Mouse (Mus musculus) midbrain, embryonic 15.5 days (tissue): Measurements from ENCODE around the gene Lsamp. TPM values are rescaled to one million over a fixed set of nuclear protein-coding genes. Genes with fewer than 3 reads are reported as not detected.
A peak's percentile ranks its signal among the peaks of the same experiment; 100 is the strongest.
"Not testable (repeated sequence)": the region's sequence is repeated elsewhere in the genome, so short reads cannot be mapped to it uniquely, and the experiment has no call there.

Experiments
- ATAC-seq: fragments of 200-750 bp; cut with Nextera tagmentation; replicated peaks from 2 replicates; pipeline ENCODE4 v1.8.0; 2017; ENCODE audit warnings: moderate TSS enrichment
- H3K27ac ChIP-seq: fragments of 300-500 bp; sonication (generic); 2 replicates; pipeline ENCODE4 v1.5.1; 2015; ENCODE audit warnings: mild to moderate bottlenecking, inconsistent platforms
- H3K27me3 ChIP-seq: fragments of 300-500 bp; sonication (generic); replicated peaks from 2 replicates; pipeline ENCODE4 v1.6.1; 2015; ENCODE audit warnings: inconsistent platforms
- H3K36me3 ChIP-seq: fragments of 300-500 bp; sonication (generic); replicated peaks from 2 replicates; pipeline ENCODE4 v1.6.1; 2015; ENCODE audit warnings: inconsistent platforms
- H3K4me1 ChIP-seq: fragments of 300-500 bp; sonication (generic); 2 replicates; pipeline ENCODE4 v1.6.1; 2015; ENCODE audit warnings: inconsistent platforms
- H3K4me2 ChIP-seq: fragments of 300-500 bp; sonication (generic); 2 replicates; pipeline ENCODE4 v1.6.1; 2015; ENCODE audit warnings: inconsistent platforms, mild to moderate bottlenecking, moderate library complexity
- H3K4me3 ChIP-seq: fragments of 300-500 bp; sonication (generic); 2 replicates; pipeline ENCODE4 v1.5.1; 2015; ENCODE audit warnings: mild to moderate bottlenecking, inconsistent platforms
- H3K9ac ChIP-seq: fragments of 300-500 bp; sonication (generic); 2 replicates; pipeline ENCODE4 v1.6.1; 2015; ENCODE audit warnings: mild to moderate bottlenecking, inconsistent platforms
- H3K9me3 ChIP-seq: fragments of 300-500 bp; sonication (generic); 2 replicates; pipeline ENCODE4 v1.6.1; 2016; ENCODE audit warnings: inconsistent platforms
- WGBS: fragments of 180-500 bp; shearing (Covaris S2); methylation state at CpG from one replicate; pipeline ENCODE4 v1.1.7; 2015; ENCODE audit warnings: mixed read lengths; 5-methylcytosine and 5-hydroxymethylcytosine counted together
- polyA plus RNA-seq: library from polyadenylated mRNA; unstranded; fragments of >200 nt; fragmentation: Nextera tagmentation; extraction: Ambion mirVana; gene quantifications from 2 replicates; pipeline ENCODE4 v1.2.1, GENCODE M21; 2015

Gene Lsamp
- polyA plus RNA-seq, 1 experiment from 2014 or later: 107 TPM

DNA sequence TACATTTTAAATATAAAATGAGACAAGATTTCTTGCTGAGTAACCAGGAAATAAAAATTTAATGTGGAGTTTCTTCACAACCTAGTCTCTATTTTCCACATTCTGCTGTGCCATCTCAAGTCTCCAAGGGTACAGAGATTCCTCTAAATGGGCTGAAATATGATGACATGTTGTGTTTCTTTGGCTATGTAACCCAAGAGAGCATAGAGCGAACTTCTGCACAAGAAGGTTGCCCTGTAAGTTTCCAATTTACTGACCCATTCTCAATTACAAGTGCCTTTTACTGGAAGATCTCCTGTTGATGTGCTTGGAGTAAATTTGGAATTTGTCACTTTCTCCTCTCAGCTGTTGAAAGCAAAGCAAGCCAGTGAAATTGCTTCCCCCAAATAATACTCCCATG lies 571.4 kb downstream of the Lsamp start:
- Histone ChIP-seq H3K4me3 (no peak overlapping the region), H3K9ac (no peak overlapping the region), H3K4me1 (0 out of 2 replicates have a peak, but pooled peaks cover 2% of the 10 kb centered on the region), H3K9me3 (no peaks in the 10 kb centered on the region), H3K27me3 (no peaks in the 10 kb centered on the region), H3K36me3 (no peaks in the 10 kb centered on the region), H3K27ac (no peak overlapping the region), H3K4me2 (no peak overlapping the region)
- no peak for ATAC-seq
- WGBS: 80% methylated on average over 1 of the region's 1 CpGs

DNA sequence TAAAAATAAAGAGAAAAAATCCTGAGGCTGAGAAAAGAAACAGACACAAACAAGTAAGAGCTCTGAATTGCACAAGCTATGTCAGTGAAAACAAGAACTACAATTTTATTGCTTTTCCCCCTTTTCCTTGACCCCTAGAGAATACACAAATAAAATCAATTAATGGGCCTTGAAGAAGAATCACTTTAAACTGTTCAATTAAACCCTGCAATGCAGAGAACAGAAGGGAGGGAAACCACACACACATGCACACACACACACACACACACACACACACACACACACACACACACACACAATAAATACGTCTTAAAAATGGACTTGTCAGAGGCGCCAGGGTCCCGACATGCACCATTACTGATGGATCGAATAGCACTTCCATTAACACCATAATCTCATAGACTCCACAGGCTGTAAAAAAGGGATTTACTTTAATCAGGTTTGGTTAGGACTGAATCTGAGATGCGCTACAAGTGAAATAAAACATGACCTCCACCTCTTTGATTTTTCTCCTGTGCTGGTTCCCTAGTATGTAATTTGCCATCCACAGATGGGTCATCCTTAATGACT lies 573.6 kb downstream of the Lsamp start:
- H3K9me3 ChIP-seq: no peaks in the 10 kb centered on the region
- 0 out of 2 replicates have a peak, but pooled peaks cover 1% of the 10 kb centered on the region for H3K4me1 ChIP-seq
- no peak overlapping the region for H3K4me2 ChIP-seq
- no peak for ATAC-seq
- no peaks in the 10 kb centered on the region for H3K27me3 ChIP-seq
- H3K27ac ChIP-seq: no peak overlapping the region
- no peaks in the 10 kb centered on the region for H3K36me3 ChIP-seq
- no peak overlapping the region for H3K9ac ChIP-seq
- no peak overlapping the region for H3K4me3 ChIP-seq
- WGBS: 64% methylated on average over 5 of the region's 5 CpGs

DNA sequence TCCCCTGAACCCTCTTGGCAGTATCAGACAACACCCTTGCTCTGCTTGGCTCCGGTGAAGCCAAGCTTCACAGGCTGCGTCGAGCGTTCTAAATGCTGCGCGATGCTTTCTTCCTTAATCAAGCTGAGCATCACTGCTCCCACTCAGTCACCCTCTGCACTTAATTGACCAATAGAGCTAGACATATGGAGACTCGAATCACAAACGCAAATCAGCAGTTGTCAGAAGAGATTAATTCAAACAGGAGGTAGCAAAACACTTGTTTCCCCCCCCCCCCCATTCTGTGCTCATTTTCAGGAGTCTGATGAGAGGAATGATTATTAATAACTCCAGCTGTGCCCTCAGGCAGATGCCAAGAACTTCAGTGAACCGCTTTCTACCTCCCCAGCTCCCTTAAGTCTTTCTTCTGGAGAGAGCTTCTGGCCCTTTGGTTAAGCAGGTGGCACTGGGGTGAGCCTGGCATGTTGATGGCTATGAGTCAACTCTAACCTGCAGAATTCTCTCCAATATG lies 583.3 kb downstream of the Lsamp start:
- Histone ChIP-seq H3K27ac (no peak overlapping the region), H3K36me3 (no peaks in the 10 kb centered on the region), H3K4me2 (no peak overlapping the region), H3K4me1 (peaks cover 2% of the 10 kb centered on the region; the same call in 1 of the 2 replicates), H3K4me3 (no peak overlapping the region), H3K9me3 (no peaks in the 10 kb centered on the region), H3K27me3 (no peaks in the 10 kb centered on the region), H3K9ac (no peak overlapping the region)
- WGBS: 65% methylated on average over 9 of the region's 9 CpGs
- peak; percentile 33; the same call in 1 of the 2 replicates for ATAC-seq

DNA sequence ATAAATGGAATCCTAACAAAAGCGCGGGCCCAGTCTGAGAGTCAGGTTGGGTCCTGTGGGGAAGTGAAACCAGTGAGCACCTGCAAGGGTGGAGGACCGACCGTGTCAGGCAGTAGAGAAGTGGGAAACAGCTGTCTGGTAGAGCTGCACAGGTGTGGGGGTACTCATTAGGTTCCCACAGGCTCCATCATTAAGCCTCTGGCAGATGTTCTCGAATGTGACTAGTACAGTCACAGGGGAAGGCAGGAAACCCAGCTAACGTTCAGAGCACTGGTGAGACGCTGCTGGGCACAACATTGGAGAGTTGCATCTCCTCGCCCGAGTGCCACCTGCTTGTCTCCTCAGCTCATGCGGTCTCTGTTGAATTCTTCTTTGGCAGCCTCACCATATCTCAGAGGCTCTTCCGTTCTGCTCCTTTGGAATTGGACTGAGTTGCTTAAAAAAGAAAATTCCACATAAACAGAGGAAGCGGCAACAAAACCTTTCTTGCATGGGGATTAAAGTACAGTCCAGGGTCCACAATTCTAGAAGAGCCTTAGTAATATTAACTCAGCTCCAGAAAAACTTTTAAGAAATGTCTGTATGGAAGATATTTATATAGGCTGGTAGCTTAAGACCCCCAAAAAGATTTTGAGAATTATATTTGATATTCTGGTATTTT lies 588.1 kb downstream of the Lsamp start:
- no peak overlapping the region for H3K9ac ChIP-seq
- H3K27ac ChIP-seq: no peak overlapping the region
- H3K27me3 ChIP-seq: no peaks in the 10 kb centered on the region
- H3K4me1 ChIP-seq: peaks cover 1% of the 10 kb centered on the region; the same call in 1 of the 2 replicates
- no peak overlapping the region for H3K4me2 ChIP-seq
- no peak for ATAC-seq
- no peaks in the 10 kb centered on the region for H3K36me3 ChIP-seq
- 91% methylated on average over 12 of the region's 12 CpGs for WGBS
- no peak overlapping the region for H3K4me3 ChIP-seq
- H3K9me3 ChIP-seq: no peaks in the 10 kb centered on the region

DNA sequence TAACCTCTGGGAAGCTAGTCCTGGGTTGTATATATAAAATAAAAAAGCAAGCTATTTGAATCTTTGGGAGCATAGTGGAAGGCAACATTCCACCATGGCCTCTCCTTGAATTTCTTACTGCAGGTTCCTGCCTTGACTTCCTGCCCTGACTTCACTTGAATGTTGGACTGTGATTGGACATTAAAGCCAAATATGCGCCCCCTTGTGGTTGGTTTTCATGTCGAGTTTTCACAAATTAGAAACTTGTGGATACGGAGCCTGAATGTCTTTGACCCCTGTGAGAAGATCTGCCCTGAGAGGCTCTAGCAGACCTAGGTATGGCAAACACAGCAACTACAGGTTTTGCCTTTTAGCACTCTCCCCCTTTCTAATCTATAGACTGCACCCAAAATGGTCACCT lies 597.9 kb downstream of the Lsamp start:
- no peak overlapping the region for H3K4me2 ChIP-seq
- H3K27ac ChIP-seq: no peak overlapping the region
- WGBS: 77% methylated on average over 3 of the region's 3 CpGs
- no peaks in the 10 kb centered on the region for H3K27me3 ChIP-seq
- ATAC-seq: no peak
- no peak overlapping the region for H3K4me3 ChIP-seq
- no peaks in the 10 kb centered on the region for H3K36me3 ChIP-seq
- H3K9ac ChIP-seq: no peak overlapping the region
- H3K9me3 ChIP-seq: no peaks in the 10 kb centered on the region
- no peaks in the 10 kb centered on the region for H3K4me1 ChIP-seq

DNA sequence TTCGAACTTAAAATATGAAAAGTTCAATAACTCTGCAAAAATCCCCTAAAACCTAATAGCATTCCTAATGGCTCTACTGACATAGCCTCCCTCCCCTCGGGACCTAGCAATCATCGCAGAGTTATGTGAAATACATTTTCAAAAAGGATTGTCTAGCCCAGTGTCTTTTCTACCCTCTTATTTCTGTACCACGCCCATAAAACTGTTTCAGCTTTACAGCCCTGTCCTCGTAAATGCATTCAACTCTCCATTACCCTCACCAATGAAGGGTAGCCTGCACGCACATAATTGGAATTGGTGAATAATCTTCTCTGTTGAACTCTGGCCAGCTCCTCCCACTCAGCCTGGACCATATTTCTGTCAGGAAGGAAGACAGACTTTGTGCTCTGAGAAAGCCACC lies 609.0 kb downstream of the Lsamp start:
- no peak overlapping the region for H3K27ac ChIP-seq
- no peak overlapping the region for H3K9ac ChIP-seq
- whole genome bisulfite sequencing: 79% methylated on average over 6 of the region's 6 CpGs
- H3K27me3 ChIP-seq: no peaks in the 10 kb centered on the region
- H3K4me3 ChIP-seq: no peak overlapping the region
- no peak overlapping the region for H3K4me2 ChIP-seq
- H3K36me3 ChIP-seq: no peaks in the 10 kb centered on the region
- no peaks in the 10 kb centered on the region for H3K9me3 ChIP-seq
- peaks cover 3% of the 10 kb centered on the region; the same call in 1 of the 2 replicates for H3K4me1 ChIP-seq
- ATAC-seq: no peak

DNA sequence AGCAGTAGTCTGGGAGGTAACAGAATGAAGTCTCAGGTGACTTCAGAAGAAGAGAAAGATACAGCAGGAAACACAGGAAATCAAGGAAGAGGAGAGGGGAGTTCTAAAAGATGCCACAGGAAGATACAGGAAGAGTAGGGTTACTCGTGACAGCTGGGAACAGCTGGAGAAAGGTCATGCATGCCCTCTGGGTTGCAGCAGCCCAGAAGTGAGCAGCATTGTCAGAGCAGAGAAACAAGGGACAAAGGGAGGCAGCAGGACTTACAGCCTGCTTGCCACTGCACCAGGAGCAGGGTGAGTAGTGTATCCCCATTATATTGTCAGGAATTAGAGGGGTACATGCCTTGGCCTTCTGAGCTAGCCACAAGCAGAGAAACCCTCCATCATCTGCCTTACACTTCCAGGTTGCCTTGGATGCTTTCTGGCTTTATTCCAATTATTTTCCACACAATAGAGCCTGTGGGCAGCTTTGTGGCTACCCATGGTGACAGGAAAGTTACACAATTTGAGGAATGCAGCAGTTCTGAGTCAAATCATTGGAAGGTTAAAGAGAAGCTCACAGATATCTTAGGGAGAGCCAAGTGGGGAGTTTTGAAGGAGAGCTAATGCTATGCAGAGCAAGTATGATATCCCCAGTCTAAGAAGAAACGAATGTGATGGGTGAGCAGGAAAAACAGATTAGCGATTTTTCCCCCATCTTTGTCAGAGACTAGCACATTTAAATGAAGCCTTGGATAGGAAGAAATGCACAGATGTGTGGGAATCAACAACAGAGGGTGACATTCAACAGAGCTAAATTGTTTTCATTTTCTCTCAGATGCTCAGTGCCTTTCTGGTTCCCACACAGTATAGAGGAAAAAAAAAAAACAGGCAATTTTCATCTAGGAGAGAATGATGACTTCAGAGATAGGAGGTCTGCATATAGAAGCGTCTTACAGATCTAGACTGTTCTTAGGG lies 617.5 kb downstream of the Lsamp start:
- WGBS: 27% methylated on average over 4 of the region's 4 CpGs
- Histone ChIP-seq H3K4me2 (no peak overlapping the region), H3K27me3 (no peaks in the 10 kb centered on the region), H3K27ac (no peak overlapping the region), H3K4me1 (peaks cover 18% of the 10 kb centered on the region), H3K9ac (no peak overlapping the region), H3K36me3 (no peaks in the 10 kb centered on the region), H3K4me3 (no peak overlapping the region), H3K9me3 (no peaks in the 10 kb centered on the region)
- ATAC-seq: peak; percentile 56; the same call in 1 of the 2 replicates

DNA sequence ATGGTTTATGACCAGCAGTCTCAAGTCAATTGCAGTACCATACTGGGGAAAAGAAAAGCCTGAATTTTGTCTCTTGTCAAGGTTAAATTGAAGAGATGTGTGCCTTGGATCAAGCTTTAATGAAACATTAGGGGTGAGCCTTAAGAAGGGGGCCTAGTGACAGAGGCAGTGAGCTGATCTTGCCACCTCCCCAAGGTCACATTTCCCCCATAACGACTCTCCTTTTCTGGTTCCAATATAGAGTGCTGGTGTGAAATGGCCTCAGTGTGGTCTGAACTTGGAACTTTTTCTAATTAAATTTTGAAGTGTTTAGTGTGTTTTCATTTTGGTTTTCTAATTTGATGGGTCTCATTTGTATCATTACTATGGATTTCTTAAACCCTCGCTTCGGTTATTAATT lies 623.3 kb downstream of the Lsamp start:
- Histone ChIP-seq H3K36me3 (no peaks in the 10 kb centered on the region), H3K27me3 (no peaks in the 10 kb centered on the region), H3K27ac (no peak overlapping the region), H3K4me1 (peaks cover 7% of the 10 kb centered on the region), H3K4me3 (no peak overlapping the region), H3K9ac (no peak overlapping the region), H3K9me3 (no peaks in the 10 kb centered on the region), H3K4me2 (no peak overlapping the region)
- 90% methylated on average over 3 of the region's 3 CpGs for WGBS
- ATAC-seq: no peak

DNA sequence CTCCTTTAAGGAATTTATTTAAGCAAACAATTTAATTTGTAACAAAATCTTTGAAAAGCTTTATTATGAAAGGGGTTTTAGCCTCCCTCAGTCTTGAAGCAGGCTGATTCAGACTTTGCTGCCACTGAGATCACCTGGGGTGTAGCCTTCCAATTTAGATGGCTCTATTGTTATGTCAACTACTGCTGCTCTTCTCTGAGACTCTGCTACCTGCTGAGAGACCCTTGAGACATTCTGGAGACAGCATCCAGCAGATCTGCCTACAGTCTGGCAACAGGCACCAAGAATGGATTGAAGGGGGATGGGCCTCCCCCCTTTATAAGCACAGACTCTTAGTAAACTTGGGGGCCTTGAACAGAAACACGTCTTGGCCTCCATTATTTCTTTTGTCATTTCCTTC lies 632.5 kb downstream of the Lsamp start:
- H3K4me2 ChIP-seq, H3K4me3 ChIP-seq, H3K4me1 ChIP-seq, ATAC-seq, H3K9ac ChIP-seq, H3K9me3 ChIP-seq, H3K27me3 ChIP-seq, H3K36me3 ChIP-seq, H3K27ac ChIP-seq: not testable (repeated sequence)
- WGBS: 10% methylated on average over 1 of the region's 1 CpGs

DNA sequence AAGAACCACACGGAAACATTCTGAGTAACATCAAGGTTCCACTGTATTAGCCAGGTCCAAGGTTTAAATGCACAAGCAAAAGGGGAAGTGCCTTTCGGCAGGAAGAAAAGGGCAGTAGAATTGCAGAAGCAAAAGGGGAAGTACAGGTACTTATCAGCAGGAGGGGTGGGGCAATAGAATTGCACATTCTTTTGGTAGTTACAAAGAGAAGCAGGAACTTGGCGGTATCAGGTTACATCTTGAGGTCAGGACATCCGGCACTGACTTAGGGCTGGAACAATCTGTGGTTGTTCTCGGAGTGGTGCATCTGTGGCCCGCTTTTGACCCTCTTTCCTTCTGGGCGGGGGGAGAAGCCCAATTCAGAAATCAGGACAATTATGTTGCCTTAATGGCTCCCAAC lies 636.9 kb downstream of the Lsamp start:
- H3K9ac ChIP-seq, H3K9me3 ChIP-seq, H3K27ac ChIP-seq, H3K4me3 ChIP-seq, H3K36me3 ChIP-seq, ATAC-seq, H3K4me2 ChIP-seq, H3K4me1 ChIP-seq, H3K27me3 ChIP-seq: not testable (repeated sequence)
- 83% methylated on average over 7 of the region's 7 CpGs for WGBS

DNA sequence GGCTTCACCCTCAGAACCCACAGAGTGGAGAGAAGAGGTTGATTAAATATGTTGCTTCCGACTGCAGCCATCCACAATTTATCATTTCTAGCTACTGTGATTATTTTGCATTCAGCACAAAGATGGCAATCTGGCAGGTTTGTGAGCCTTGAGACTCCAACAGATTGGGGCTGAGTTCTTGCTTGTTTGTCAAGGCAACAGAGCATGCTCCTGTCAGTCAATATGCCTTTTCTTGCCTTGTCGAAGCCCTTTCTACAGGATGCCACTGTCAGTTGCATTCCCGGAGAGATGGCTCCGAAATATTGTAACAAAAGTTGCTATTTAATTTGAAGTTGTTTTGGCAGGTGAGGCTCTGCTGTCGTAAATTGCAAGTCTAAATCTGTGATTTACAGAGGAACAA lies 643.0 kb downstream of the Lsamp start:
- Histone ChIP-seq H3K4me3 (no peak overlapping the region), H3K9ac (no peak overlapping the region), H3K4me1 (no peaks in the 10 kb centered on the region), H3K36me3 (no peaks in the 10 kb centered on the region), H3K4me2 (no peak overlapping the region), H3K9me3 (no peaks in the 10 kb centered on the region), H3K27me3 (no peaks in the 10 kb centered on the region), H3K27ac (no peak overlapping the region)
- WGBS: 78% methylated on average over 5 of the region's 5 CpGs
- ATAC-seq: no peak

DNA sequence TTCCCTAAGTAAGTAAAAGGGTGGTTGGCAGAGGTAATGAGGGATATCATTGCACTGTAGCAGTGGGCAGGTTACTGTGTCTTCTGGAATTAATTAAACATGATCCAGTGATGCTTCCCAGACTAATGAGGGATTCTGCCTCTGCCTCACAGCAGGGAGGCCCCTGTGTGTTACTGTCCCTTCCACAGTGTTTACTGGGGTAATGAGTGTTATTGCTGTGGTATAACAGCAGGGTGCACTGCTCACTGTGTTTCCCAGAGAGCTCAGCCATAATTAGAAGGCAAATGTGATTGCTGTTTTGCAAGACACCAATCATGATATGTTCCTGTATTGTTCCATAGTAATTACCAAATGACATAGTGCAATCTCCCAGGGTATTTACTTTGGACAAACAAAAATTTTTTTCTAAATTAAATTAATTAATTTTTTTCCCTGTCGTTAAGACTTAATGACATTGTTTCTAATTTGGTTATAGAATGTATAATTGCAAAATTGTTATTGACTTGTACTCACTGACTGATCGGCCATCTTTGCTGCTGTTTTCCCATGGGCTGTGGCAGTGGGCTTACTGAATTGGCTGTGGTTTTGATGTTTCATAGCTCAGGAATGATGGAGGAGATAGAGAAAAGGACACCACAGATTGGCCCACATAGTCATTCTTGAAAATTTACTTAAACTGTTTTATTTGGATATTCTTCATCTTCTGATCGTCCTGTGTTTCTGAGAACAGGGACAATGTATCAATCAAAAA lies 655.6 kb downstream of the Lsamp start:
- H3K4me1 ChIP-seq: no peaks in the 10 kb centered on the region

More for the DNA sequence above, 655.6 kb downstream of the Lsamp start:
- Histone ChIP-seq H3K9me3 (no peaks in the 10 kb centered on the region), H3K27ac (no peak overlapping the region), H3K27me3 (no peaks in the 10 kb centered on the region), H3K36me3 (no peaks in the 10 kb centered on the region), H3K4me3 (no peak overlapping the region), H3K9ac (no peak overlapping the region), H3K4me2 (no peak overlapping the region)
- WGBS: 73% methylated on average over 3 of the region's 3 CpGs
- peak; percentile 75 for ATAC-seq
